Mouse (Mus musculus): ENCODE measurements around the gene Scg2. TPM values are rescaled to one million over a fixed set of nuclear protein-coding genes. Genes with fewer than 3 reads are reported as not detected.
A peak's percentile ranks its signal among the peaks of the same experiment; 100 is the strongest.

Scg2 gene
- 0.11 and 0.15 TPM in 2 replicates for polyA plus RNA-seq (2012; rRNA removed)

DNA sequence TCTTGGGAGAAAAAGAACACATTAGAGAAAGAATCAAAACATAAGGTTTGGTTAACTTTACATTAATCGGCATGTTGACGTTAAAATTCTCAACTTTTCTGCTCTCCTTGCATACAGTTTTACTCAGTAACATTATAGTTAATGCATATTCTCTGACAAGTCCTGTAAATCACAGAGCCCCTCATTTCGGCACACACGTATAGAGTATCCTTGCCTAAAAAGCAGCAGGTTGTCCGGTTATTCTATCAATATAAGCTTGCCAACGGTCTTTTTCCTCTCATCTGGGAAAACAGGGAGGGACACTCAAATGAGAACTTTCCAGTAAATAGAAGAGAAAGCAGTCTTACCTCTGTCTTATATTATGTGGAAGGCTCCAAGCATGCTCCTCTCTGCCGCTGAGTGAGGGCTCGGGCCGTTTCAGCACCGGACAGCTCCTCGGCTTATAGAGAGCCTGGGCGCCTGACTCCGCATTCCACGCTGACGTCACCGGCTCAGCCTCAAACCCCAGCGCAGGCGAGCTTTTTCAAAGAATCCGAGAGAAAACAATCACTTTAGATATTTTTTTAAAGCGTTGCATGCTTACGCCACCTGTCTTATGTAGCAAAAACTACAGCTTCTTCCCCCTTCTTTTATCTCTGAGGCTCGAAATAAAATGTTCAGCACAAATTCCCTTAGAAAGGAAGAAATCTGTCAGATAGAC is at the start of gene Scg2:
Gene Scg2 (minus strand): TSS at position 512 of the 700 bp plus-strand sequence.
- DNase-seq = peak; percentile 18
- Histone ChIP-seq H3K4me1 (replicated peaks; ENCODE audit: control insufficient read depth, insufficient read depth, low read length) (no peaks in the 10 kb centered on the region), H3K27ac (ENCODE audit: control insufficient read depth, insufficient read depth, low read length) (no peak within 1 kb of the TSS), H3K4me3 (ENCODE audit: control insufficient read depth, insufficient read depth, low read length) (no peak within 1 kb of the TSS), H3K36me3 (ENCODE audit: control insufficient read depth, insufficient read depth, low read length) (no peaks in the 10 kb centered on the region), H3K27me3 (ENCODE audit: control insufficient read depth, insufficient read depth, low read length) (no peaks in the 10 kb centered on the region)
- WGBS = 20% methylated on average over 22 of the region's 22 CpGs
- TF ChIP-seq CTCF (IDR thresholded peaks at IDR 0.05; ENCODE audit: borderline replicate concordance, control insufficient read depth, extremely low read depth, insufficient read depth, low read length, poor library complexity) (no peak), POLR2A (IDR thresholded peaks at IDR 0.05; ENCODE audit: control insufficient read depth, extremely low read depth, insufficient read depth, low read length, poor library complexity) (no peak)

DNA sequence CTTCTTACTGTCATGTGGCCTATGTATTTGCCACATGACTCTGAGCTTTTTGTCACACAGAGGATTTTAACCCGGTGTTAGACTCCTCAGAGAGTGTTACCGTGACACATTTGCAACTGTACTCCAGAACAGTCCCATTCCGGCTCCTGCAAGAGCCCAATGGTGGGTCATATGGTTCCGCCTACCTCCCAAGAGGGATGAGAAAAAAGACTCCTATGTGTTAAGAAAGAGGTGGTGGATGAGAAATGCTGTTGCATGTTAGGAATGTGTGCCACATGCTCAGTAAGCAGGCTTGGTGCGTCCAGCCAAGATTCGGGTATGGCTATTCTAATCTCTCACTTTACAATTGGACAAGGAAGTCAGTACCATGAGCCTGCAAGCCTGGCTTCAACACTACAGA is 45.6 kb upstream of the Scg2 start:
- no peak for DNase-seq
- TF ChIP-seq POLR2A (IDR thresholded peaks at IDR 0.05; ENCODE audit: control insufficient read depth, extremely low read depth, insufficient read depth, low read length, poor library complexity) (no peak), CTCF (IDR thresholded peaks at IDR 0.05; ENCODE audit: borderline replicate concordance, control insufficient read depth, extremely low read depth, insufficient read depth, low read length, poor library complexity) (no peak)
- no peaks in the 10 kb centered on the region for H3K27me3 ChIP-seq (ENCODE audit: control insufficient read depth, insufficient read depth, low read length)
- no peak overlapping the region for H3K27ac ChIP-seq (ENCODE audit: control insufficient read depth, insufficient read depth, low read length)
- no peak overlapping the region for H3K4me3 ChIP-seq (ENCODE audit: control insufficient read depth, insufficient read depth, low read length)
- 94% methylated on average over 6 of the region's 6 CpGs for WGBS
- H3K4me1 ChIP-seq (replicated peaks; ENCODE audit: control insufficient read depth, insufficient read depth, low read length) = no peaks in the 10 kb centered on the region
- no peaks in the 10 kb centered on the region for H3K36me3 ChIP-seq (ENCODE audit: control insufficient read depth, insufficient read depth, low read length)

DNA sequence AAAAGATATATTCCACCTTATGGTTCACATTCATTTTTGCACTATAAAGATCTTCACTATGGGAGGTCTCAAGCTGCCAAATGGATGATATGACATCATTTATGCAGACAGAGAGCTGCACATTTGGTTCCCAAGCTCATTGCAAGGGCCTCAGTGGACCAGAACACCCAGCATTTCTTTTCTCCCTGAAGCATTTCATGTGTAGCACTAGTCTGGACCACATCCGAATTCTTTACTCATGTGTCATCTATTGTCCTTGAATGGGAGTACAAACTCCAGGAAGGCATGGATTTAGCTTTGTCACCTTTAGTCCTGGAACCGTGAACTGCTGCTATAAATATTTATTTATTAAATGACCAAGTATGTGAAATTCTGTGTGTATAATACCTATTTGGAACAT is 30.9 kb upstream of the Scg2 start:
- 92% methylated on average over 2 of the region's 2 CpGs for WGBS
- TF ChIP-seq CTCF (IDR thresholded peaks at IDR 0.05; ENCODE audit: borderline replicate concordance, control insufficient read depth, extremely low read depth, insufficient read depth, low read length, poor library complexity) (no peak), POLR2A (IDR thresholded peaks at IDR 0.05; ENCODE audit: control insufficient read depth, extremely low read depth, insufficient read depth, low read length, poor library complexity) (no peak)
- no peaks in the 10 kb centered on the region for H3K4me1 ChIP-seq (replicated peaks; ENCODE audit: control insufficient read depth, insufficient read depth, low read length)

DNA sequence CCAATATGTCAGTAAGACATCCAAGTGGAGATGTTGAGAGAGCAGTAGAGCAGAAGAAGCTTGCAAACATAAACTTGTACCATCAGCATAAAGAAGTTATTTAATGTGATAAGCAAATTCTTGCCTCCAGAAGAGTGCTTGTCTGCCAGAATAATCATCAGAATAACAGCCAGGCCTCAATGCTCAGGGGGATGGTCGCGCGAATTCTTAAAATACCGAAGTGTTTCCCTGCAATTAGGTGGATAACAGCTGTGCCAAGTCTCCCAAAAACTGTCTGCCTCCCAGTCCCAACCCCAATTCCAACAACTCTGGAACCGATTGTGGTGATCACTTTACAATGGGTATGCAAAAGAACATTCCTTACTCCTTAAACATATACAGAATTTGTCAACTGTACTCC is 30.0 kb upstream of the Scg2 start:
- no peak overlapping the region for H3K4me3 ChIP-seq (ENCODE audit: control insufficient read depth, insufficient read depth, low read length)
- no peaks in the 10 kb centered on the region for H3K4me1 ChIP-seq (replicated peaks; ENCODE audit: control insufficient read depth, insufficient read depth, low read length)
- TF ChIP-seq POLR2A (IDR thresholded peaks at IDR 0.05; ENCODE audit: control insufficient read depth, extremely low read depth, insufficient read depth, low read length, poor library complexity) (no peak), CTCF (IDR thresholded peaks at IDR 0.05; ENCODE audit: borderline replicate concordance, control insufficient read depth, extremely low read depth, insufficient read depth, low read length, poor library complexity) (no peak)
- no peaks in the 10 kb centered on the region for H3K36me3 ChIP-seq (ENCODE audit: control insufficient read depth, insufficient read depth, low read length)
- WGBS = 92% methylated on average over 5 of the region's 5 CpGs
- H3K27me3 ChIP-seq (ENCODE audit: control insufficient read depth, insufficient read depth, low read length) = no peaks in the 10 kb centered on the region
- no peak overlapping the region for H3K27ac ChIP-seq (ENCODE audit: control insufficient read depth, insufficient read depth, low read length)
- DNase-seq = no peak

More for the DNA sequence above, 30.9 kb upstream of the Scg2 start:
- Histone ChIP-seq H3K36me3 (ENCODE audit: control insufficient read depth, insufficient read depth, low read length) (no peaks in the 10 kb centered on the region), H3K27ac (ENCODE audit: control insufficient read depth, insufficient read depth, low read length) (no peak overlapping the region), H3K27me3 (ENCODE audit: control insufficient read depth, insufficient read depth, low read length) (no peaks in the 10 kb centered on the region), H3K4me3 (ENCODE audit: control insufficient read depth, insufficient read depth, low read length) (no peak overlapping the region)
- no peak for DNase-seq

- Histone ChIP-seq H3K4me1 (replicated peaks; ENCODE audit: control insufficient read depth, insufficient read depth, low read length) (no peaks in the 10 kb centered on the region), H3K27me3 (ENCODE audit: control insufficient read depth, insufficient read depth, low read length) (no peaks in the 10 kb centered on the region), H3K36me3 (ENCODE audit: control insufficient read depth, insufficient read depth, low read length) (no peaks in the 10 kb centered on the region), H3K27ac (ENCODE audit: control insufficient read depth, insufficient read depth, low read length) (no peak overlapping the region), H3K4me3 (ENCODE audit: control insufficient read depth, insufficient read depth, low read length) (no peak overlapping the region)
- WGBS = 89% methylated on average over 3 of the region's 3 CpGs
- TF ChIP-seq CTCF (IDR thresholded peaks at IDR 0.05; ENCODE audit: borderline replicate concordance, control insufficient read depth, extremely low read depth, insufficient read depth, low read length, poor library complexity) = no peak
- TF ChIP-seq POLR2A (IDR thresholded peaks at IDR 0.05; ENCODE audit: control insufficient read depth, extremely low read depth, insufficient read depth, low read length, poor library complexity) = no peak
- no peak for DNase-seq
Observed at GRCm38 (mm10) chr1:79466585-79466984, 26.7 kb upstream of the Scg2 start.

DNA sequence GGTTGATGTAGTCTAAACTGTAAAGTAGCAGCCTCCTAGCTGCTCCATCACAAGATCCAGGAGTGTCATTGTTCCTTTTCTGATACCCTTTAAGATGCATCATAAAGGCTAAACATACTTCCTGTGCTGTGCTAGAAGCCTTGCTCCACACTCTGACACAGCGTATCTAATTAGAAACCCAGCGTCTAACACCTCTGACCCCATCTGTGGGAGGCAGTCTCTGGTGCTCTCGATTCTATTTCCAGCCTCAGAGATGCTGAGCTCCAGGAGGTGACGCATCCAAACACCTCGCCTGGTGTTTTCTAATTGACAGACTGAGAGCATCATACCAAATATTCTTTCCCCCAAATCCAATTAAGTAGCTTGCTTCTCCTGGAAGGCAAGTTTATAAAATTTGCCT is 18.6 kb upstream of the Scg2 start:
- no peak overlapping the region for H3K4me3 ChIP-seq (ENCODE audit: control insufficient read depth, insufficient read depth, low read length)
- no peaks in the 10 kb centered on the region for H3K27me3 ChIP-seq (ENCODE audit: control insufficient read depth, insufficient read depth, low read length)
- TF ChIP-seq POLR2A (IDR thresholded peaks at IDR 0.05; ENCODE audit: control insufficient read depth, extremely low read depth, insufficient read depth, low read length, poor library complexity) (no peak), CTCF (IDR thresholded peaks at IDR 0.05; ENCODE audit: borderline replicate concordance, control insufficient read depth, extremely low read depth, insufficient read depth, low read length, poor library complexity) (no peak)
- no peak overlapping the region for H3K27ac ChIP-seq (ENCODE audit: control insufficient read depth, insufficient read depth, low read length)
- WGBS = 77% methylated on average over 5 of the region's 5 CpGs
- H3K4me1 ChIP-seq (replicated peaks; ENCODE audit: control insufficient read depth, insufficient read depth, low read length) = no peaks in the 10 kb centered on the region
- H3K36me3 ChIP-seq (ENCODE audit: control insufficient read depth, insufficient read depth, low read length) = no peaks in the 10 kb centered on the region
- no peak for DNase-seq

Data from thymus, adult 2 months (tissue).